Mouse (Mus musculus): ENCODE results near the gene Mtfr1l. TPM values are rescaled to one million over a fixed set of nuclear protein-coding genes. Genes with fewer than 3 reads are reported as not detected.

The Mtfr1l gene
- polyA plus RNA-seq, 2 experiments from 2014 or later: 86.0 to 87.7 TPM

DNA sequence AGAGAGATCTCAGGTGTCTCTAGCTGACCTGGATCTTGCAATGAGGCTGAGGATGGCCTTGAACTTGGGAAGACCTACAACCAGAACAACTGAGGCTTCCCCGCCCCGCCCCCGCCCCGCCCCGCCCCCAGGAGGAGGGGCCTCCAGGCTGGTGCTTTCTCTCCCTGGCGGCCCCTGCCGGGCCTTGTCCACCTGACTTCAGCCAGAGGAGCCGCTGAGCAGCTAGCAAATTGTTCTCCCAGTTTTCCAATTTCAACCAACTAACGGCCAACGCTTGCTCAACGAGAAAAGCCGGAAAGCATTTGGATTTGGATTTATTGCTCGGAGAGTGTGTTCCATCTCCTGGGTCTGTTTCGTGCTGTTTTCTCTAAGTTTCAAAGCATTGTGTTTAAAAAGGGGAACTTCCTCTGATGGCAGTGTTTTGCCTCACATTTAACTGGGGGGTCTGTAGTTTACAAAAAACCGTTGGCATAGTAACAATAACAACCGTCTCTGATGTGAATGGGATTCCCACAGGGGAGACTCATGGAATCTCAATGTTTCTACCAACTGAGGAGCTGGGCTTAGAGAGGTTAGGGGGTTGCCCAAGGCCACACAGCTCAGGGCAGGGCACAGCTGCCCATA is 22.6 kb upstream of the Mtfr1l start:
- ATAC-seq: no peak

DNA sequence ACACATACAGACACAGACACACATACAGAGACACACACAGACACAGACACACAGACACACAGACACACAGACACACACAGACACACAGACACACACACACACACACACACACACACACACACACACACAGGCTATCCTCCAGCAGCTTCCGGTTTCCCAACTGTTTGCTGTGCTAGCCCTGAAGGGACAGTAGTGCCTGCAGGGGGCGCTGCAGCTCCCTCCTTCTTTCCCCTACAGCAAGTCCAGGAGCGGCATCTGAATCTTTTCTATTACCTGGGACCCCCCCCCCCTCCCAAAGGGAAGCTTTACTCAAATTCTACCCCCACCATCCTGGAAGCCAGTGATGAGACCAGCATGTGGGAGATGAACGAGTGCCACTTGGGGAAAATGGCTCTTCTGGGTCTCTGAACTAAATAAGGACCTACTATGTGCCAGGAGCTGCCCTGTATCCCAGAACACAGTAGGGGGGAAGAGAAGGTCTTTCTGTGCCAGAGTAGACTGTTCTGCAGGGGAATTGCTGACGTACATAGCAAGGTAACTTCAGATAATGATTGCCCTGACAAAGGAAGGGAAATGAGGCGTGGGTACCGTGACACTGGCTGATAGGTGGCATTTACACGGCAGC is 20.9 kb upstream of the Mtfr1l start:
- ATAC-seq: no peak

GRCm38 (mm10) chr4:134553631-134554030 is 18.4 kb upstream of the Mtfr1l start:
- ATAC-seq: no peak

DNA sequence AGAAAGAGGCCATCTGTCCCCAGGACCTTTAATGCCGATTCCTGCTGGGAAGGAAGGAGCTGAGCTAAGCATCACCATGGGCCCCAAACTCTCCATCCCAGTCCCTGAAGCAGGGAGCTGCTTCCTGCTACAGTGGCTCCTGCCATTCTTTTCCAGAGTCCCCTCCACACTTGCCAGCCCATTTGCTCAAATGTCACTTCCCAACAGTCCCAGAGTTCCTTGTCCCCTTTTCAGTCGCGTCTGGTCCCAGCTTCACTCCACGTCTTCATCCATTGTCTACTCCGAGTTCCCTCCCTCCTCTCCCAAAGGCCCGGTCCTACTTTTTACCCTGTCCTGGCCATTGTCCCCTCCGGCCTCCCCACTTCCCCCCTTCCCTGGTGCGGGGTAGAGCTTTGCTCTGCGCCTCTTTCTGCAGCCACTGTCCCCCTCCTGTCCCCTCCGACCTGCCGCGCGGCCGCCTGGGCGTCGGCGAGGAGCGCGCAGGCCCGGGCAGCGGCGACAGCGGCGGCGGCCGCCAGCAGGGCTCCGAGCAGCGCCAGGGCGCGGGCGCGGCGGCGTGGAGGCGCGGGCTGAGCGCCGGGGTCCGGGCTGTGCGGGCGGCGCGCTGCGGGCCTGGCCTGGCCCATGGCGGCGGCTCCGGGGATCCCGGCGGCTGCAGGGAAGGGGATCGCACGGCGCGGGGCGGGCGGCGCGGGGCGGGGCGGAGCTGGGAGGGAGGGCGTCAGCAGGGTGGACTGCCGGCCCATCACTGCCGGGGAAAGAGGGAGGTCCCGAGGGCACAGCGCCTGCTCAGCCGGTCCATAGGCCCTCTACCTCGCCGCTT is 16.5 kb upstream of the Mtfr1l start, which contains the start of gene Selenon:
TSS of gene Selenon (minus strand) at position 673 of the 823 bp plus-strand sequence.
- no peak for ATAC-seq

- no peak for ATAC-seq
Measured at GRCm38 (mm10) chr4:134549899-134550298, 14.7 kb upstream of the Mtfr1l start.

DNA sequence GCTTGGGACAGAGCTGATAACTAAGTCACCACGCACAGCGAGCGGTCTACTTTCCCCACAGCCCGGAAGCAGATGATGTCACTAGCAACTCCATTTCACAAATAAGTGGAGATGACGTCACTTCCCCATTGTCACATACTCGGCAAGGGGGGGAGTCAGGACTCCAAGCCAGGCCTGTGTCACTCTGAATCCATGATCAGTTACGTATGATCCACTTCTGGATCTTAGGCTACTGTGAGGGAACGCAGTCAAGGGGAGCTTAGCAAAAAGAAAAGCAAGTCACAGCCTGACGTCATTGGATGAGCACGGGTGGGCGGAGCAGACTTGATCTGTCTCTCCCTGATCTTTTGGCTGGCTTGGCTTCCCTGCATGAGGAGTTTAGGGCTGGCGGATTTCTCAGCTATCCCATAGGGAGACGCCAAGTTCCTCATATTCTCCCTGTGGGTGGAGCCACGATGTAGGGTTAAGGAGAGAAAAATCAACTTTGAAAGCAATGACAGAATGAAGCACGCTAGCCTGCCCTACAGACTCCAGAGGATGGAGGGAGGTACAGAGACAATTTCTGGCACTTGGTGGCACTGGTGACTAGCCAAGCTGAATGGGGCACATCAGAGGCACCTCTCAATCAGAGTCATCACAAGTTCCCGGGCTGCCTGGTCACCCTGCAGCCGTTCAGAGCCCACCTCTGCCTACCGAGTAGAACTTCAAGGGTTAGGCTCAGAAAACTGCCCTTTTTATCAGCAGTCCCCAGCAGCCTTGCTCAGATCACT is 13.2 kb upstream of the Mtfr1l start:
- ATAC-seq: no peak

- no peak for ATAC-seq
Measured at GRCm38 (mm10) chr4:134546814-134547705, 11.9 kb upstream of the Mtfr1l start.

DNA sequence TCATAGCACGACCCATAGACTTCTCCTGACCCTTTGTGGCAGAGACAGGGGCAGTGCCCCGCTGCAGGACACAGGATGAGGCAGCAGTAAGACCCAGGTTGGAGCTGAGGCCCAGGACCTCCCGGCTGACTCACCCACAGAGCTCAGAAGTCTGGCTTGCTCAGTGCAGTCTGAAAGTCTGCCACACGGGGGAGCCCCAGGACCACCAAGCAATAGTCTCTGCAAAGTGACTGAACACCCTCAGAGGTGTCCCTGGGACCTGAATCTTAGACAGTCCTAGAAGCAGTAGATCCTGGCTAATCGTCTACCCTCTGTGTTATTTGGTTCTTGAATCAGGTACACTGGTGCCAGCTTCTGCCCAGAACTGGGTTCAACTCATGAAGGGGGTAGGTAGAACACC is 8.1 kb upstream of the Mtfr1l start:
- peak; percentile 87 for ATAC-seq

DNA sequence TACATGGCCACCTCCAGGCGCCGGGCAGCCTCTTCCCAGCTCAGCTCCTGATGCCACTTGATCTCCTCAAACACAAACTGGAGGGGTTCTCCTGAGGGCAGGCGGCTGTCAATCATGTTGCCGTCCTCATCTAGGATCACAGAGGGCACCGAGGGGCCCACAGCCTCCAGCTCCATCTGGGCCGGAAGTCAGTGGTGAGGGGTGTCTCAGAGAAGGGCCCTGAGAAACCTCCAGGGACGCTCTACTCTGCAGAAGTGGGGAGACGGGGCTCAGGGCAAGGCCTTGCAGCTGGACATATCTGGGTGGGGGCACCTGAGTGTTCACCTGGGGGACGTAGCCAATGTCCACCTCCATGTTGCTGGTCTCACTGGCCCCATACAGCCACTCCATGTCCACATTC is 7.5 kb upstream of the Mtfr1l start:
- no peak for ATAC-seq

DNA sequence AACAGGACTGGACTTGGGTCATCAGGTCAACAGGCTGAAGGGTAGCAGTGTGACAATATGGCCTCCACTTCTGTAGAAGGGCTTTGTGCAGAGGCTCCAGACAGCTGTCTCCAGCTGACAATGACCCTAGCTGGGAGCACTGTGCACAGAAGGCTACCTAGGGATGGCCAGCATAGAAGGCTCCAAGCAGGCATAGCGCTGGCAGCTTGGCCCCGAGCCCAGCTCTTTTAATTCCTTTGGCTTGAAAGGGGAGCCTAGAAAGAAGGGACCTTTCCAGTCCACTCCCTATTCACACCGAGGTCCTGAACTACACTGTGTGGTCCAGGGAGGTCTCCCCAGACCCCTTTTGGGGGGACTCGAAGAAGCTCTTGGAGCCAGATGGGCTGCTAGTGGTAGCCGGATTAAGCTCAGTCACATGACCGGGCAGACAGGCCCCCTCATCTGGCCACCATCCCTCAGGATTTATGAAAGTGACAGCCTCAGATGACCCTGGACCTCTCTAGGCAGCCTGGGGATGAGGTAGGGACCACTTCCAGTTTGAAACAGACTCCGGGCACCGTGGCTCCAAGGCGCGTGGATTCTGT is 3.9 kb upstream of the Mtfr1l start:
- ATAC-seq: no peak

- ATAC-seq: peak; percentile 15
Measured at GRCm38 (mm10) chr4:134535787-134536151, 582 bp upstream of the Mtfr1l start.

GRCm38 (mm10) chr4:134534124-134534886 is 882 bp downstream of the Mtfr1l start:
- ATAC-seq: peak; percentile 60

DNA sequence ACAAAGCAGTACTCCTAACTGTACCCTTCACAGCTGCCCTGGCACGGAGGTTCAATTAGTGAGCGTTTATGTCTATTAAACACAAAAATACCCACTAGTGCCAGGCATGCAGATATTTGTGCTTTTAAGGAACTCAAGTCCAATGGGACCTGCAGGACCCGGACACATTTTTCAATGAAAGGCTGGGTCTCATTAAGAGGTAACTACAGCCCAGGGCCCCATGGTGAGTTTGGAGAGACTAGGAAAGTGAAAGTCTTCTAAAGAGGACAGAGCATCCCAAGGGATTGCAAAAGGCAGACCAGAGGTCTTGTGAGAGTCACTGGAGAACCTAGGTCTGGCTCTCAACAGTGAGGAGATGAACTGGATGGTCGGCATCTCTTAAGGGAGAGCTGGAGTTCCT is 1.8 kb downstream of the Mtfr1l start:
- ATAC-seq: no peak

GRCm38 (mm10) chr4:134532928-134533327 is 2.3 kb downstream of the Mtfr1l start:
- no peak for ATAC-seq

GRCm38 (mm10) chr4:134526220-134526619 is 9.0 kb downstream of the Mtfr1l start:
- ATAC-seq: no peak

DNA sequence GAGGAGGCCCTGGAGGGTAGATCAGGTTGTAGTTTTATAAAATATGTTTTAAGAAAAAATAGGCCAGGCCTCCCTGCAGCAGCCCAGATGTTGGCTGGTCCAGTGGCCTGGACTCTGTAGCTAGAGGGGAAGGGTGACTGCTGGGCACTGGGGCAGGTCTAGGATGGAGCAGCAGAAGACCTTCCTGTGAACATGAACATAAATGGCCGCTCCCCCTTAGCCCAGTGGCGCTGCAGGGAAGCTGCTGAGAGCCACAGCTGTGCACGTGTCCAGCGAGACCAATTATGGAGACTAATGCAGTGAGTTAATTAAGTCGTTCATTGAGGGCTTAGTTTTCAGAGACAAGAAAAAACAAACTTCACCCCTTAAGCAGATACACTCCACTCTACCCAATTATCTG is 9.4 kb downstream of the Mtfr1l start:
- no peak for ATAC-seq

GRCm38 (mm10) chr4:134523447-134523846 is 11.7 kb downstream of the Mtfr1l start:
- ATAC-seq: no peak

GRCm38 (mm10) chr4:134519281-134519680 is 15.9 kb downstream of the Mtfr1l start:
- ATAC-seq: no peak

DNA sequence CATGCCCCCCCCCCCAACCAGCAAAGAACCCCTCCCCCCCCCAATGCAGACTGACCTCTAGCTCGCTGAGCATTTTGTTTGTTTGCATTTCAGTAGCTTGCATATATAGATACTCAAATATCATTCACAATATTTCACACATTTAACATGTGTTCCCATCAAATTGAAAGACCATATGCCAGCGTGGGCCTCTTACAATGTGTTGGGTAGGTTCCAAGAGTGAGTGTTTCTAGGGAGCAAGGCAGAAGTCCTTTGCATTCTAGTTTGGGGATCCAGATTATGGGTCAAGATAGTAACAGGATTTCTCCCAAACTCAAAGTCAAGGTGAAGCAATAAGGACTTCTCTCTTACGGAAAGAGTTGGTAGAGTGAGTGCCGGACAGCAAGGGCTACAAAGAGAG is 16.6 kb downstream of the Mtfr1l start:
- no peak for ATAC-seq

DNA sequence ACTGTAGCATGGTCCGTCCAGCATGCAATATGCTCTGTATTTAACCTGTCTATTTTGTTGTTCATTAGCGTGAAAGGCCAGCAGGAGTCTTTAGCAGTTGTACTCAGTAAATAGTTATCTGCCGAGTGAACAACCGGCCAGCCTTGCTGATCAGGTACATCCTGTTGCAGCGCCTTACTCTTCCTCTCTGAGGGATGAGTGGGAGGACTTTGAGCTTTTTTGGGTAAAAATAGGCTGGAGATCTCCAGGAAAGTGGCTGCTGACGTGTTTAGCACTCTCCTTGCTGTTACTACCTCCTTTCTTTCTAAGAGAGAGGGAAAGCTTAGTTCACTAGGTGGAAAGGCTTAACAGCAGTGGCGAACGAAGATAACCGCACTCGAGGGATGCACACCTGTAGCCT is 17.5 kb downstream of the Mtfr1l start:
- no peak for ATAC-seq

DNA sequence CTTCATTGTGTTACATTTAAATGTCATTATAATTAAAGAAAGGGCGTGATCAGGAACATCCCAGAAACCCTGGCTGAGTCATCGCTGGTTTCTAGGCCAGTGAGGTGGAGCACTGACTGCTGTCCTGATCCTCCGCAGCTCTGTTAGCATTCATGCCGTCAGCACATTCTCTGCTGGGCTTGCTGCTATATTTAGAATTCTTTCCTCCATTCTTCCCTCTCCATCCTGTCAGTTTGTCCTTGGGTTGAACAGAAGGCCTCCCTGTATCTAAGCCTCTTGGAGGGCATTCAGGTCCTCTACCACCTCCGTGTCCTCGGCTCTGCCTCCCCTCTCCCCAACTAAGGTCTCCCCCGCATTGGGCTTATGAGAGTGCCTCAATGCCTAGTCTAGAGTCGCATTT is 18.2 kb downstream of the Mtfr1l start:
- no peak for ATAC-seq
